Mouse (Mus musculus): Measurements from ENCODE around the gene Cpne9.
A peak's percentile ranks its signal among the peaks of the same experiment; 100 is the strongest.
"Not testable (repeated sequence)": the region's sequence is repeated elsewhere in the genome, so short reads cannot be mapped to it uniquely, and the experiment has no call there.

Gene Cpne9

DNA sequence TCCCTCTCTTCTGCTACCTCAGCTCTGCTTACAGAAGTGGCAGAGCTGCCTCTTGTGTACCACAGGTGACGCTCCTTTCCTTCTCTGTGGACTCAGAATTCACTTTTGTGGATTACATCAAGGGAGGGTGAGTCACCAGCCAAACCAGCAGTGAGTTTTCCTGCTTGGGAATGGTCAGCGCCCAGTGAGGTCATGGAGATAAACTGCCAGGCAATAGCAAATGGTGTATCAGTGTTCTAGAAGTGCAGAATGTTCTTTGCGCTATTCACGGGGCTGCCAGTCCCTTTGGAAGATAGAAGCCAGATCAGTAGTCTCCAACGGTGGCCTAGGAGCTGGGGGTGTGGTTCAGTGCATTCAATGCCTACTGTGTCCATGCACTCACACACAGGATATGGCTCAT lies 10.8 kb downstream of the Cpne9 start:
- DNase-seq, result no peak

DNA sequence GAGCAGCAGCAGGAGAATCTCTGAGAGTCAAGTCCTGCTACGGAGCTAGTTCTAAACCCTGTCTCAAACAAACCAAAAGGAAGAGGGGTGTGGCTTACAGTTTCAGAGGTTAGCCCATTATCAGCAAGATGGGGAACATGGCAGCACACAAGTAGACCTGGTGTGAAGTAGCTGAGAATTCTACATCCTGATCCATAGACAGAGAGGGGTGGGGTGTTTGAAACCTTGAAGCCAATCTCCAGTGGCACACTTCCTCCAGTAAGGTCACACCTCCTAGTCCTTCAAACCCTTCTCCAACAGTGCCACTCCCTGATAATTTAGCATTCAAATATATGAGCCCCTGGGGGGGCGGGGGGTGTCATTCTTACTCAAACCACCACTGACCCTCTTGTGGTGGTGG lies 13.9 kb downstream of the Cpne9 start:
- no peak for DNase-seq

DNA sequence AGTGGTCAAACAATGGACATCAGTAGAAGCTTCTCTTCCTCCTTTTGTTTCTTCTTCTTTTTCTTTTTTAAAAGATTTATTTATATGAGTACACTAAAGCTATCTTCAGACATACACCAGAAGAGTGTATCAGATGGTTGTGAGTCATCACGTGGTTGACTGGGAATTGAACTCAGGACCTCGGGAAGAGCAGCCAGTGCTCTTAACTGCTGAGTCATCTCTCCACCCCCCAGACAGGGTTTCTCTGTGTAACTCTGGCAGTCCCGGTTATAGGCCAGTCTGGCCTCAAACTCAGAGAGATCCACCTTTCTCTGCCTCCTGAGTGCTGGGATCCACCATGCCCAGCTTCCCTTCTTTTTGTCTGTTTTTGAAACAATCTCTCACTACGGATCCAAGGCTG lies 14.5 kb downstream of the Cpne9 start:
- no peak for DNase-seq

DNA sequence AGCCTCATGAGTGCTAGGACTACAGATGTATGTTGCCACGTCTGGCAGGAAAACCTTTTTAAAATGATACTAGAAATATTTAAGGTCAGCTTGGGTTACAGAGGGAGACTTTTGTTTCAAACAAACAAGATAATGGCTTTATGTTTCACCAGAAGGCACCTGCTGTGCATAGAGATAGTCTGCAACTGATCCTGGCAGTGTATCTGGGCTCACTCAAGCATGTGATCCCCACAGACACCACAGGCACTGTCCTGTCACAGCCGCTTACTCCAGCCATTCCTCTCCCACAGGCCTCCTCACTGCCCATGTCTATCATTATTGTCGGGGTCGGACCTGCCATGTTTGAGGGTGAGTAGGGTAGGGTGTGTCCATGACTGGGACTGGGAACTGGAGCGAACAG lies 19.2 kb downstream of the Cpne9 start:
- no peak for DNase-seq

DNA sequence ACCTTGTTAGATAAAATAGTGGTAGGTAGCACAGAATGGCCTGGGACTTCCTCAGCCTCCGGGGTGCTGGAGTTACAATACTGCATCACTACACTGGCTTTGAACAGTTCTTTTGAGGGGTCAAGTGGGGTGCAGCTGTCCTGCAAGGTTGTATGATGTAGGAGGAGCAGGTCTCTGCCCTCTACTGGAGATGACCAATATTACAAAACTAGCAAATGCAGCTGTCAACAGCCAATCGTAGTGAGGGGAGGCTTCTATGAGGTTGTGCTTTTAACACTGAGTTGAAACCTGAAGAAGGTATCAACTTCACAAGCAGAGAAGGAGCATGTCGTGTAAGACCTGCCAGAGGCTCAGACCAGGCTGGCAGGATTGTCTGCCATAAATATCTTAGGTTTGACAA lies 20.2 kb downstream of the Cpne9 start:
- DNase-seq, result peak; percentile 53

DNA sequence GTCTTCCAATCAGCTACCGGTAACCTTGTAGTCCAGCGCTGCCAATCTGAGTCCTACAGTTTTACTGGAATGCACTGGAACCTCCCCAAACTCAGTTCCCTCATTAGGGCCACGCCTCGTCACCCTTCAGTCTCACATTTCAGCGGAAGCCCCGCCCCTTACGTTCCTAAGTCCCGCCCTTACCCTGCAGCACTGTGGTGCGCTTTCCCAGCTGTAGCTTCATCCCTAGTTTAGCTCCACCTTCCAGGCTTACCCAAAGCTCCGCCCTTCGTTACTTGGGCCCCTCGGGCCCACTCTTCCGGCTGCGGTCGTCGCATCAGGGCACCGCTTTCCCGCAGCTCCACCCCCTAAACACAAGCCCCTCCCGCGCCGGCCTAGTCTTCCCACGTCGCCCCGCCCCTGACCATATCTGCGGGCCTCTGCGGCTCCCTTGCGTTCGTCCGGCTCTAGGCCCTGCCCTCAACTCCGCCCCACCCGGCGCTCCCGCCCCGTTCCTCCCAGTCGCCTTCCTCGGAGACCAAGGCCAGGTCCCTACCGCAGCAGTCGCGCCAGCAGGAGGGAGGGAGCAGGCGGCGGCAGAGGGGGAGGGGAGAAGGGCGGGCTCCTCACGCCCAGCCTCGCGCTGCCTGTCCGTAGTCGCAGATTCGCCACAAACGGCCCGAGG lies 24.3 kb downstream of the Cpne9 start:
- peak; percentile 100 for DNase-seq

DNA sequence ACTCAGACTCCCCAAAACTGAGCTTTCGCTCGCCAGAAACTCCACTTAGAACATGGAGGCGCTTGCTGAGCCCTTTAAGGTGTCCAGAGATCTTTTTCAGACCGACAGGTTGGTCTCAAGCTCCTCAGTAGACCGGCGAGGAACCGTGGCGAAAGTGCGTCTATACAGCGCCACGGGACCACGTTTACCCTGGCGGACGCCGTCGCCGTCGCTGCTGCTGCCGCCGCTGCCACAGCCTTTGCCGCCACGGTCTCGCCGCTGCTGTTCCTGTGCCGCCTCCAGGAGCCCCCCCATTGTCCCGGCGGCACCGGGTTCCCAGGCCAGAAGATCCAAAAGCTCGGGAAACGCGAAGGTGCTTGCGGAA lies 24.9 kb downstream of the Cpne9 start, which contains the start of gene Brpf1:
Gene Brpf1 (plus strand): TSS at position 152 of the 364 bp plus-strand sequence.
- no peak for DNase-seq

DNA sequence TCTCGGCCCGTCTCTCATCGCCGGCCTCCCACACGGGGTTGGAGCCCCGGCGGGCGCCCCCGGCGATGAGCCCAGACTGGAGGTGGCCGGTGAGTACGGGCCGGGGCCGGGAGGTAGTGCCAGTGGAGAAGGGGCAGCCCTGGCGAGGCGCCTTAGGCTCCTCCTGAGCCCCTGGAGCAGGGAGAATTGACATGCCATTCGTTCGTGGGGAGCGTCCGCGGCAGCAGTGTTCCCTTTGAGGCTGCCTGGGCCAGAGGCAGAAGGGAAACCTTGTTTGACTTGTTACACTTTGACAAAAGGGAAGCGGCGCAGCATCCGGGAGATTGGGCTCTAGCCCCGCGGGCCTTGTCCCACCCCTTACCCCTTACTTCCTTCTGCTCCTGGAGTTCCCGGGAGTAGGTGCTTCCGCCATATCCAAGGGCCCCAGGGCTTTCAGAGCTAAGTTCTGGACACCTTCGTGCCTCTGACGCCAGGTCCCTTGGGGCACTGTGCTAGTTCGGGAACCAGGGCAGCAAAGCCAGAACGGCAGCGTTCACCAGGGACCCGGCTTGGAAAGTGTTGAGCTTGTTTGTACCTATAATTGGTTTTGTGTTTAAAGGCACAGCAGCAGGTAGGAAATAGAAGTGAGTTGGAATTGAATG lies 25.5 kb downstream of the Cpne9 start:
- DNase-seq, result peak; percentile 37

DNA sequence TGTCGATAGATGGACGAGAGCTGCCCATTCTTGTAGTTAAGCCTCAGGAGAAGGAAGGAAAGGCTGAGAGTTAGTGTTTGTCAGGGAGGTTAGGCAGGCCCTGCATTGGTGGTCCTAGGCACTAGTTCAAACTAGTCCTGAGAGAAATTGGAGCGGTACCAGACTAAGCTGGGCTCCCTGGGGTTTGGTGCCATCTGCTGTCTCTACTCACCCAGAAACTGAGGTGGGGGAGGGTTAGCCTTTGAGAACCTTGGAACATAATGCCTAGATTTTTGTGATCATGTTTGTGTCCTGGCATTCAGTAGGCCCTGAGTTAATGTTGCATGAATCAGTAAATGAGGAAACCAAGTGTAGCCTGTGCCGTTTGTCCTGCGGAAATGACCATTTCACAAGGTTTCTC lies 26.0 kb downstream of the Cpne9 start:
- peak; percentile 20 for DNase-seq

DNA sequence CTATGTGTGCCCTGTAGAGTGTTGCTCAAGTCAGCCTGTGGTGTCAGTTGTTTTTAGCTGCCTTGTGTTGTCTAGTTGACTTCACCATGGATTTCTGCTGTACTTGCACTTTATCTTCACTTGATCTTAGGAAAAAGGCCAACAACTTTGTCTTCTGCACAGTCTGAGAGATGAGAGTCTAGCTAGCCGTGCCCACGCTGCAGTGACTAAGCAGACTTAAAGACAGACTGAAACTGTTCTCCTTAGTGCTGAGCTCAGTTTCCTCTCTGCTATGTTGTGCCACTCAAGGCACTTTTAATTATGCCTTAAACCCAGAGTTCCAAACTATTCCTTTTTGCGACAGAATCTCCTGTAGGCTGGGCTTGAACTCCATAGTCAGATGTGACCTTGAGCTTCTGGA lies 33.9 kb downstream of the Cpne9 start:
- DNase-seq, result no peak

DNA sequence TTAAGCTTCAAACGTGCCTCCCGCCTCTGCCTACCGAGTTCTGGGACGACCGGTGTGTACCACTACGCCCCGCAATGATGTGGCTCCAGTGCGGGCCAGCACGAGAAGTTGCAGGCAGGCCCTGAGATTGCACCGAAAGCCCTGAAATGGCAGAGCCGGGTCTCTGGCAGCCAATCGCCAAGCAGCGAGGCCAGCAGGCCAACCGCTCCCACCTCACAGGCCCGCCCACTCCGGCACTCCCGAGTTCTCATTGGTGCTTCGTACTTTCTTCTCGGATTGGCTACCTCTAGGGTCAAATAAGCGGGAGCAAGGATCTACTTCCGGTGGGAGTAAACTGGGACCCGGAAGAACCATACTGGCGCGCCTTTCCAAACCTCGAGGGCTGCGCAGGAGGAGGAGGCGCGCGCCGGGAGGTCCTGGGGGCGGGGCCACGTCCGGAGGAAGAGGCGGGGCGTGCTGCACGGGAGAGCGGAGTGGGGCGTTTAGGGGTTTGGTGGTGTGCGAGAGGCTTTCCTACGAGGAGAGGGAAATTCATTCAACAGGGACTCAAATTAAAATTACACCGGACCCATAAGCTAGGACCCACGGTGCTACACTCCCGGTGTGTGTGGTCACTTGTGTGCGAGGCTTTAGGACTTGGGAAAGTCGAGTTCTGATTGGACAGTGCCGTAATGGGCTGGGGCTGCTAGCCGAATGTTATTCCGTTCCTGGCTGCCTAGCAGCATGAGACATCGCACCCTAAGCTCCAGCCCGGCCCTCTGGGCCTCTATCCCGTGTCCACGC lies 44.6 kb downstream of the Cpne9 start, which contains the start of gene Ogg1:
Gene Ogg1 (plus strand): TSS at position 440 of the 783 bp plus-strand sequence.
- peak; percentile 98 for DNase-seq

DNA sequence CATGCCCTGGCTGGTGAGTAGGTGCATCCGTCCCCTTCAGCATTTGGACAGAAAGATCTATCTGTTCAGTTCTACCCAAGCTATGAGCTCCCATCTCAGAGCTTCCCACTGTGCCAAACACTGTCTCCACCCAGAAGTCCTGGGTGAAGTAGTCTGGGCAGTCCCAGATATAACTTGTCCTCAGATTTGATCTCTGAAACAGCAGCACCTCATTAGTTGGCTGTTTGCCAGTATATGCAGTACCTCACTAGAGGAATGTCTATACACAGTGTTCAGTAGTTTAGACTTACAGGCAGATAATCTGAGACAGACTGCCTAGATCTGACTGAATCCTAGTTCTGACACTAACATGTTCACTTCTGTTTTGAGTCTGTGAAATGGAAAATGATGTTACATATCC lies 47.3 kb downstream of the Cpne9 start:
- no peak for DNase-seq

DNA sequence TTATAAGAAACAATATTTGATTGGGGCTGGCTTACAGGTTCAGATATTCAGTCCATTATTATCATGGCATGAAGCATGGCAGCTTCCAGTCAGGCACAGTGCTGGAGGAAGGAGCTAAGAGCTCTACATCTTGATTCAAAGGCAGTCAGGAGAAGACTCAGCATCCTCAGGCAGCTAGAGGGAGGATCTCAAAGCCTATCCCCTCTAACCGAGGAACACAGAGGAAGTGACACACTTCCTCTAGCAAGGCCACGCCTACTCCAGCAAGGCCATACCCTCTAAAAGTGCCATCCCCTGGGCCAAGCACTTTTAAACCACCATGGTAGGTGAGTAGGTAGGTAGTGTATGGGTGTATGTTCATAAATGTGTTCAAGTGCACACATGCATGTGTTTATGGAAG lies 48.4 kb downstream of the Cpne9 start:
- DNase-seq, result no peak

DNA sequence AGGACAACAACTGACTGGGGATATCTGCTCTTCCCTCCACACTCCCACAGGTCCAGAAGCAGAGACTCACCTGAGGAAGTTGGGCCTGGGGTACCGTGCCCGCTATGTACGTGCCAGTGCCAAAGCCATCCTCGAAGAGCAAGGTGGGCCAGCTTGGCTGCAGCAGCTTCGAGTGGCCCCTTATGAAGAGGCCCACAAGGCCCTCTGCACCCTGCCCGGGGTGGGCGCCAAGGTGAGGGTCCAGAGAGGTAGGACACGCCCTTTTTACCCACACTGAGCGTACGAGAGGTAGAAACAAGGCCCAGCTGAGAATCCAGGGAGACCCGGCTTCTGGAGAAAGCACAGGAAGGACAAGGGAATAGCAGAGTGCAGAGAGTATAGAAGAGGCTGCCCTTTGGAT lies 49.6 kb downstream of the Cpne9 start:
- no peak for DNase-seq

DNA sequence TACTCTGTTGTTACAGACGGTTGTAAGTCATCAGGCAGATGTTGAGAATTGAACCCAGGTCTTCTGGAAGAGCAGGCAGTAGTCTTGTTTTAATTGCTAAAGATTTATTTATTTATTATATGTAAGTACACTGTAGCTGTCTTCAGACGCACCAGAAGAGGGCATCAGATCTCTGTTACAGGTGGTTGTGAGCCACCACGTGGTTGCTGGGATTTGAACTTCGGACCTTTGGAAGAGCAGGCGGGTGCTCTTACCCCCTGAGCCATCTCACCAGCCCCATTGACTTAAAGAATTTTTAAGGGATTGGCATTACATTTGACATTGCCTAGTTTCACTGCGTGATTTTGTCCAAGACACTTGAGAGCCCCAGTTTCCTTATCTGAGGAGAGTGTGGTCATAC lies 50.6 kb downstream of the Cpne9 start:
- DNase-seq, result not testable (repeated sequence)

DNA sequence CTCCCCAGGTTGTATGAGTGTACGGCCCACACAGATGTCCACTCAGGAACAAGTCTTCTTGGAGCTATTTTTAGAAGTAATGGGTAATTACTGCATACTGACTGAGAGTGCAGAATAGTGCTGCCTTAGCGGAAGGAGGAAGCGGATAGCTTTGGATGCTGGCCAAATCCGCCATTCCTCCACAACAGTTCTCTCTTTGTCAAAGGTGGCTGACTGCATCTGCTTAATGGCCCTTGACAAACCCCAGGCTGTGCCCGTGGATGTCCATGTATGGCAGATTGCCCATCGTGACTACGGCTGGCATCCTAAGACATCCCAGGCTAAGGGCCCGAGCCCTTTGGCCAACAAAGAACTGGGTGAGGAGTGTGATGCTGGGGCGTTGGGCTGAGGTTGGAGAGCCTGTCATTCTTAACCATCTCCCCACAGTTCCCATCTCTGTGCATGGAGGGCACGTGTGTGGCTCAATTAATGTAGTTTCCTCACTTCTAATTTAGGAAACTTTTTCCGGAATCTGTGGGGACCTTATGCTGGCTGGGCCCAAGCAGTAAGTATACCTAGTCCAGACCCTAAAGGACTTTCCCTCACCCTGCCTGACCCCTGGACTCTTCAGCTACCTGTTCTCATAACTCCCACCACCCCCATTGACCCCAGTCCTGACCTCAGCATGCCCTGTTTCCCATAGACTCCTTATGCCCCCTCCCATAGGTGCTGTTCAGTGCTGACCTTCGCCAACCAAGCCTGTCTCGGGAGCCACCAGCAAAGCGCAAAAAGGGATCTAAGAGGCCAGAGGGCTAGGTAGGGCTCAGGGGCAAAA lies 51.2 kb downstream of the Cpne9 start:
- DNase-seq, result no peak

DNA sequence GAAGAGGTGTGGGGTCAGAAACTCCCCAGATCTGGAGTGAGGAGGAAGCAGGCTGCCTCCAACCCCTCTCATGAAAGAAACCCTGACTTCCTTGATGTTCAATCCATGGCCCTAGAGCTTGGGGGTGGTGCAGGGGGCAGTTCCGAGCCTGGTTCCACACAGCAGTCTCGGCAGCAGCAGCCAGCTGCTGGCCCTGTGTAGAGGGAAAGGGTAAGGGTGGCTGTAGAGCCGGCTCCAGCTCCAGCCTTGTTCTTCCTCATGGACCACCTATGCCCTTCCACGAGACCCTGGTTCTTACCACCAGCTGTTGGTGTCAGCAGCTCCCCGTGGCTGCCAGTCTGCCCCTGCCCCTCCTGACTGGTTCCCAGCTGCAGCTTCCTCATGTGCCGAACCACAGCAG lies 52.1 kb downstream of the Cpne9 start:
- DNase-seq, result no peak

DNA sequence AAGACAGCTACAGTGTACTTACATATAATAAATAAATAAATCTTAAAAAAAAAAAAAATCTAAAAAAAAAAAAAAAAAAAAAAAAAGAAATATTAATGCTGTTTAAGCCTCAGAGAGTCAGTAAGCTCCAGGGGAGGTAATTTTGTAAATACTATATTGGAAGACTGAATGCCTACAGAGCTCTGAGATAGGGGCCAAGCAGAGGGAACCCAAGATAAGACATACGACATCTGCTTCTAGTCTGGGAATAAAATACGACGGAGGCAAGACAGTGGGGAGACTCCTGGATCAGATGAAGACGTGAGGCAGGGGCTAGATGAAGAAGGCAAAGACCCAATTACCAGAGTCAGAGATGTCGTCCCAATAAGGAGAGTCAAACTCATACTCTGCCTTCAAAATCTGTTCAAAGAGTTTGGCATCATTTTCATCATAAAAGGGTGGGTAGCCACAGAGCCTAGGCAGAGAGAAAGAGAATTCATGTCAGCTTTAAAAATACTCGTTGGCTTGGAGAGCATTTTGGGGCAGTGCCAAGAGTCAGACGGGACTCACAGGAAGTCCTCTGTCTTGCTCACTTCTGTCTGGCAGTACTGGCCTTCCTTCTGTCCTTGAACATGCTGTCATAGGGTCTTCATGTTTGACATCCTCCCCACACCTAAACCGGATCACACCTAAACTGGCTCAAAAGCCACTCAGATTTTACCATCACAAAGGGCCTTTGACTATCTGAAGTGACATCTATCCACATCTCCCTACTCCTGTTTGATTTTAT lies 54.9 kb downstream of the Cpne9 start:
- no peak for DNase-seq

DNA sequence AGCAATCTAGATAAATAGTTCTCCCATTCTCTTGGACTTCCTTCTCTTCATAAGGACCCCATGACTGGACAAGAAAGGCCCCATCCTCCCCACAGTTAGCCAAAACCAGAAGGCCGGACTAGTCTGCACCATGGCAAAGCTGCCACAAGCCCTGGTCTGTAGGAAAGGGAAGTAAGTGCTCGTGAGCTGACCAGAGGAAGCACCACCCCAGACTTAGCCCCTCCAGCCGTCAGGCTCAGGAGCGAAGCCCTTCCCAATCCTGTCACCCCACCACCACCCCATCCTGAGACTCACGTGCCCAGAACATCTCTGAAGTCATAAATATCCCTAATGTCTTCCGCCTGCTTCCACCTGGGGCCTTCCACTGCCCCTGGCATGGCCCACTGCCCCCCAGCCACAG lies 59.5 kb downstream of the Cpne9 start:
- no peak for DNase-seq

DNA sequence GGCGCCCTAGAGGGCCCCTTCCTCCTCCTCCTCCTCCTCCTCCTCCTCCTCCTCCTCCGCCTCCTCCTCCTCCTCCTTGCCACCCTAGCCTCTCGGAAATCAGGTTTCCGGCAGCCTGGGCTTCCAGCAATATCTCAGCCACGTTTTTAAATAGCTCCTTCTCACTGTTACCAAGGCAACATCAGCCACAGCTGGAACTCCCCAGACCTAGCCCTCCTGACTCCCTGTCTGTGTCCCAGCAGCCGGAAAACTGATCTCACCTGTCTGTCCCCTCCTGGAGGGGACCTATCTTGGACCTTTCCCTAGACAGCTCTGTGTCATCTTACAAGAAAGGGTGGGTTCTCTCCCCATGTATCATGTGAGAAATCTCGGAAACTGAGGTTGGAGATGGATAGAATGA lies 60.2 kb downstream of the Cpne9 start:
- no peak for DNase-seq

DNA sequence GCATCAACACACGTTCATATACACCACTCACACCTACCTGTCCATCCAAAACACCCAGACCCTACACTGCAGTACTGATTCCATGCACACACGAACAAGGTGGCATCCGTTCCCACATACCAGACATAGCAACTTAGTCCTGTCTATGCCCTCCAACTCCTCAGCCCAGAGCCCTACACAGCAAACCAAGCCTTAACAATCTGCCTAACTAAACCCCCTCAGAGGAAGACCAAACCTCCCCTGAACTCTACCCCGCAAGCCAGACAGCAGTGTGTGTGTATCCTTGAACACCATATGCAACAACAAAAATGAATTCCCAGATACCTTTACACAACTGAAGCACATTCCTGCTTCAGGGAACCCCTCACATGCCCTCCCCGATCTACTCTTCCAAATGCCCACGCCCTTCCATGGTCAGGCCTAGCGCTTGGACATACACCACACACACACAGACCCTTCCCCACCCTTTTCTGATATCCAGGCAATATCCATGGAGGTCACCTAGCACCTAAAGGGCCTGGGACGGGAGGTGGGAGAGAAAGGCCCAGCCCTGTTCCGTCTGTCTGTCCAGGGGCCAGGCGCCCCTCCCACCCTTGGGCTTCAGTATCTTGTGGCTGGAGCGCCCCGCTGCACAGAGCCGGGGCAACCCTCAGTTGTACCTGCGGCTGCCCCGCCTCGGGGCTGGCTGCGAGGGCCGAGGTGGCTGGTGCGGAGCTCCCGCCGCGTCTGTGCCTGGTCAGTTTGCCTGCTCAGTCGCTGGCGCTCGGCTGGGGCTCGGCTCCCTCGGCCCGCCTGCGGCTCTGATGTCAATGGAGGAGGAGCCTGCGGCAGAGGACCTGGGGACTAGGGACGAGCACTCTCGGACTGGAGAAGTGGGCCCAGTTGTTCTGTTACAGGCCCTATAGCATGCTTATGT lies 61.3 kb downstream of the Cpne9 start, which contains the start of gene Camk1:
Gene Camk1 (minus strand): TSS at position 808 of the 916 bp plus-strand sequence.
- peak; percentile 82 for DNase-seq
